Mouse (Mus musculus) kidney, embryonic 14.5 days (tissue): ENCODE results near the gene Rhox11. TPM values are rescaled to one million over a fixed set of nuclear protein-coding genes. Genes with fewer than 3 reads are reported as not detected.

Source experiments
- ATAC-seq: fragments of 200-750 bp; cut with Nextera tagmentation; 2 replicates; pipeline ENCODE4 v1.8.0; 2017; ENCODE audit warnings: moderate number of reproducible peaks, mild to moderate bottlenecking, moderate TSS enrichment, moderate library complexity; ENCODE audit not compliant: low FRiP score, low TSS enrichment
- H3K27ac ChIP-seq: fragments of 300-500 bp; sonication (generic); 2 replicates; pipeline ENCODE4 v1.5.1; 2014; ENCODE audit warnings: low read depth, mild to moderate bottlenecking, low read length, moderate library complexity, mixed read lengths
- H3K27me3 ChIP-seq: fragments of 300-500 bp; sonication (generic); 2 replicates; pipeline ENCODE4 v1.6.1; 2014; ENCODE audit warnings: mild to moderate bottlenecking, low read length; ENCODE audit not compliant: control insufficient read depth, insufficient read depth
- H3K36me3 ChIP-seq: fragments of 300-500 bp; sonication (generic); 2 replicates; pipeline ENCODE4 v1.6.1; 2014; ENCODE audit warnings: low read length, mixed read lengths; ENCODE audit not compliant: control insufficient read depth, insufficient read depth
- H3K4me1 ChIP-seq: fragments of 300-500 bp; sonication (generic); 2 replicates; pipeline ENCODE4 v1.6.1; 2014; ENCODE audit warnings: low read length, mixed read lengths; ENCODE audit not compliant: control insufficient read depth, insufficient read depth
- H3K4me2 ChIP-seq: fragments of 300-500 bp; sonication (generic); replicated peaks from 2 replicates; pipeline ENCODE4 v1.6.1; 2014; ENCODE audit warnings: low read depth, mild to moderate bottlenecking, low read length
- H3K4me3 ChIP-seq: fragments of 300-500 bp; sonication (generic); 2 replicates; pipeline ENCODE4 v1.5.1; 2014; ENCODE audit warnings: mild to moderate bottlenecking, low read length
- H3K9ac ChIP-seq: fragments of 300-500 bp; sonication (generic); 2 replicates; pipeline ENCODE4 v1.6.1; 2014; ENCODE audit warnings: low read depth, mild to moderate bottlenecking, low read length, moderate library complexity
- H3K9me3 ChIP-seq: fragments of 300-500 bp; sonication (generic); 2 replicates; pipeline ENCODE4 v1.6.1; 2016; ENCODE audit warnings: low read length; ENCODE audit not compliant: control insufficient read depth
- WGBS: fragments of 180-500 bp; shearing (Covaris S2); extraction: QIAGEN DNeasy Blood & Tissue Kit; methylation state at CpG from one replicate; pipeline ENCODE4 v1.1.7; 2014; 5-methylcytosine and 5-hydroxymethylcytosine counted together
- polyA plus RNA-seq: library from polyadenylated mRNA; unstranded; fragments of >200 nt; fragmentation: Nextera tagmentation; extraction: Ambion mirVana; gene quantifications from 2 replicates; pipeline ENCODE4 v1.2.1, GENCODE M21; 2014

Rhox11 gene
- polyA plus RNA-seq, 1 experiment from 2014 or later: not detected

- Histone ChIP-seq H3K36me3 (no peaks in the 10 kb centered on the region), H3K4me1 (no peaks in the 10 kb centered on the region), H3K9me3 (no peaks in the 10 kb centered on the region), H3K27ac (no peak overlapping the region), H3K4me2 (no peak overlapping the region), H3K27me3 (no peaks in the 10 kb centered on the region), H3K9ac (no peak overlapping the region), H3K4me3 (no peak overlapping the region)
- ATAC-seq: no peak
- 74% methylated on average over 2 of the region's 2 CpGs for WGBS
Observed at GRCm38 (mm10) chrX:38033841-38034240, 51.1 kb downstream of the Rhox11 start.

Other genes with a start within 250 kb of the Rhox11 start
- gene Rhox8, start 206.2 kb downstream of the Rhox11 start, polyA plus RNA-seq: not detected in 2 replicates
- not detected in 2 replicates for gene Rhox7b, start 187.9 kb downstream of the Rhox11 start, polyA plus RNA-seq
- not detected in 2 replicates for gene Rhox9, start 183.4 kb downstream of the Rhox11 start, polyA plus RNA-seq
- not detected in 2 replicates for gene Btg1-ps1, start 66.3 kb downstream of the Rhox11 start, polyA plus RNA-seq
- gene Btg1-ps2, start 42.0 kb downstream of the Rhox11 start, polyA plus RNA-seq: not detected in 2 replicates
- not detected in 2 replicates for gene Rhox10, start 18.7 kb downstream of the Rhox11 start, polyA plus RNA-seq
- gene Rhox12, start 25.8 kb upstream of the Rhox11 start, polyA plus RNA-seq: not detected in 2 replicates
- not detected in 2 replicates for gene Rhox13, start 36.1 kb upstream of the Rhox11 start, polyA plus RNA-seq
- gene Zbtb33, start 104.7 kb upstream of the Rhox11 start, polyA plus RNA-seq: 6.9 and 8.0 TPM in 2 replicates
- gene Tmem255a, start 167.3 kb upstream of the Rhox11 start, polyA plus RNA-seq: 23.5 and 31.5 TPM in 2 replicates
- gene Atp1b4, start 231.0 kb upstream of the Rhox11 start, polyA plus RNA-seq: not detected in 2 replicates